Mouse (Mus musculus) kidney, adult 2 months (tissue): ENCODE results near the gene Otud6a. TPM values are rescaled to one million over a fixed set of nuclear protein-coding genes. Genes with fewer than 3 reads are reported as not detected.

Source experiments
- DNase-seq: peaks from one replicate; pipeline ENCODE4 v3.0.0; 2021
- H3K27ac ChIP-seq: fragments of 200-500 bp; 2 replicates; pipeline ENCODE4 v1.5.1; 2012; ENCODE audit warnings: low read depth, low read length, control low read depth, inconsistent platforms; ENCODE audit not compliant: insufficient read depth
- H3K27me3 ChIP-seq: fragments of 200-500 bp; replicated peaks from 2 replicates; pipeline ENCODE4 v1.6.1; 2012; ENCODE audit warnings: mild to moderate bottlenecking, moderate library complexity, low read length, inconsistent platforms; ENCODE audit not compliant: control insufficient read depth, insufficient read depth
- H3K36me3 ChIP-seq: fragments of 200-500 bp; 2 replicates; pipeline ENCODE4 v1.6.1; 2012; ENCODE audit warnings: mild to moderate bottlenecking, moderate library complexity, low read length, inconsistent platforms; ENCODE audit not compliant: control insufficient read depth, insufficient read depth
- H3K4me1 ChIP-seq: fragments of 200-500 bp; 2 replicates; pipeline ENCODE4 v1.6.1; 2011; ENCODE audit warnings: low read length; ENCODE audit not compliant: control insufficient read depth, insufficient read depth
- H3K4me3 ChIP-seq: fragments of 200-500 bp; 2 replicates; pipeline ENCODE4 v1.5.1; 2011; ENCODE audit warnings: mild to moderate bottlenecking, low read depth, low read length, control low read depth; ENCODE audit not compliant: insufficient read depth
- CTCF ChIP-seq: fragments of 200-500 bp; conservative IDR thresholded peaks from 2 replicates; pipeline ENCODE4 v1.5.1; 2011; ENCODE audit warnings: low read depth, mild to moderate bottlenecking, control low read depth, low read length, moderate library complexity, mixed read lengths; ENCODE audit not compliant: insufficient read depth, insufficient read length
- POLR2A ChIP-seq: fragments of 200-500 bp; IDR thresholded peaks from one replicate; pipeline ENCODE4 v1.6.1; 2011; ENCODE audit warnings: low read depth, low read length, control low read depth
- WGBS: fragments of 180-500 bp; shearing (Covaris S2); methylation state at CpG from one replicate; pipeline ENCODE4 v1.1.7; 2018; 5-methylcytosine and 5-hydroxymethylcytosine counted together
- polyA plus RNA-seq: library from polyadenylated mRNA; depleted of rRNA; stranded (reverse); fragments of >200 nt; gene quantifications from 2 replicates; pipeline ENCODE4 v1.2.3, GENCODE M21; 2012; rRNA removed

Gene Otud6a
- not detected in 2 replicates for polyA plus RNA-seq

DNA sequence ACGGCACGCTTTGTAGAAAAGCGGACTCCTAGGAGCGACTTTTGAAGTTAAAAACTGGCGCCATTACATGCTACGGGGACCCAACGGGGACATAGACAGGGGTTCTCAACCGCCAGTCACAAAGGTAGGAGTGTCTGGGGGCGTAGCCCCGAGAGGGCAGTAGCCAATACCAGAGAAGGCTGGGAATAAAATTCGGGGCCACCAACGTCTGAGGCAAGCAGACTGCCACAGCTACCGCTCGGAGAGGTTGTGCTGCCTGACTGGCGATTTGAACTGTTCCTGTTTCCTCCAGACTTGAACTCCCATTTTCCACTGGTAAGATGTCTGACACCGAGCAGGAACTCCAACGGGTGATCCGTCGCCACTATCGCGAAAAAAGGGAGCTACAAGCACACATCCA, at the start of gene Otud6a:
Gene Otud6a (plus strand): TSS at position 321 of the 400 bp plus-strand sequence.
- 93% methylated on average over 21 of the region's 21 CpGs for WGBS
- Histone ChIP-seq H3K36me3 (no peaks in the 10 kb centered on the region), H3K27ac (no peak within 1 kb of the TSS), H3K4me1 (no peaks in the 10 kb centered on the region), H3K27me3 (no peaks in the 10 kb centered on the region), H3K4me3 (no peak within 1 kb of the TSS)
- no peak for DNase-seq
- TF ChIP-seq POLR2A (no peak), CTCF (no peak)

GRCm38 (mm10) chrX:100389887-100390286, 38.9 kb upstream of the Otud6a start:
- H3K27ac ChIP-seq: no peak overlapping the region
- no peaks in the 10 kb centered on the region for H3K4me1 ChIP-seq
- no peak for DNase-seq
- 93% methylated on average over 1 of the region's 1 CpGs for whole genome bisulfite sequencing
- H3K36me3 ChIP-seq: no peaks in the 10 kb centered on the region
- H3K4me3 ChIP-seq: no peak overlapping the region
- TF ChIP-seq POLR2A (no peak), CTCF (no peak)
- H3K27me3 ChIP-seq: no peaks in the 10 kb centered on the region

- no peak overlapping the region for H3K4me3 ChIP-seq
- peak; percentile 74 for TF ChIP-seq CTCF
- TF ChIP-seq POLR2A: no peak
- H3K36me3 ChIP-seq: no peaks in the 10 kb centered on the region
- no peaks in the 10 kb centered on the region for H3K4me1 ChIP-seq
- WGBS: 22% methylated on average over 6 of the region's 6 CpGs
- peak; percentile 17 for DNase-seq
- H3K27ac ChIP-seq: no peak overlapping the region
- no peaks in the 10 kb centered on the region for H3K27me3 ChIP-seq
Measured at GRCm38 (mm10) chrX:100392304-100392703, 36.5 kb upstream of the Otud6a start.

DNA sequence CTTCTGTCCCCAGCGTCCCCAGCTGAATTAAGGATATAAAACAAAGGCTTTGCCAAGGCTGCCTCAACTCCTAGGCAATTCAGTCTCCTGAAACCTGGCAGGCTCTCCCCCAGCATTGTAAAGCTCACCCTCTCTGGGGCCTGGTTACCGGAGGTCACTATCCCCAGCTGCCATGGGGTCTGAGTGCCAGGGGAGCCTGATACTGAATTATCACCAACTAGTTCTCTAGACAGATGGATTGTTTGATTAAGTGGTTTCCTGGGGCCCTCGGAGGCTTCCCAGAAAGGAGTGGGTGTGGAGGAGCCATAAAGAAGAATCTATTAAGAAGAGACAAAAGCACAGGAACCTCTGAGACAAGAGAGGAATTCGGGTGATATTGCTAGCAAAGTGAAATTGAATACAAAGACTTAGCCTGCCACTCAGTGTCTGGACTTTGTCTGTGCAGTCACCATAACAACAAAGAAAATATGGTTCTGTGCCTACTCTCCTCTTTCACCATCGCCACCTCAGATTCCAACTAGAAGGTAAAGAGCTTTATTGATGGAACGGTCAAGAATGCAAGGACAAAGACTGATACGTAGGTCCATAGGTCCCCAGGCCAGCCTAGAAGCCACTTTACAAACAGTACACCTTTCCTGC, 34.5 kb upstream of the Otud6a start:
- H3K27ac ChIP-seq: no peak overlapping the region
- H3K4me1 ChIP-seq: no peaks in the 10 kb centered on the region
- no peak for DNase-seq
- H3K36me3 ChIP-seq: no peaks in the 10 kb centered on the region
- 59% methylated on average over 7 of the region's 7 CpGs for WGBS
- H3K4me3 ChIP-seq: no peak overlapping the region
- TF ChIP-seq POLR2A (no peak), CTCF (no peak)
- H3K27me3 ChIP-seq: no peaks in the 10 kb centered on the region

DNA sequence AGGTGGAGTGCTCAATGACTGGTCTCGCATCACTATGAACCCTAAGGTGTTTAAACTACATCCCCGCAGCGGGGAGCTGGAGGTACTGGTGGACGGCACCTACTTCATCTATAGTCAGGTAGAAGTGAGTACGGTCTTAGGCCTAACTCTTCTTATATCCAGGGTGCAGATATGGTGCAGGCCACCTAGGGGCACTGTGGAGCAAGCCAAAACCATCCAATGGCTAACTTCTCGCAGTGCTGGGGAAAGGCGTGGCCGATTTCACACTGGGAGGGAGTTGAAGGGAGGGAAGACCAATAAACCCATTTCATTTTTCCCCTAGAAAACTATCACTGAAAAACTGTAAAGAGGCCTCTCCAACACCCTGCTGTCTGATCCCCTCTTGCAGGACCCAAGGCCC, 33.8 kb upstream of the Otud6a start:
- peak; percentile 0 for DNase-seq
- H3K4me1 ChIP-seq: no peaks in the 10 kb centered on the region

GRCm38 (mm10) chrX:100400900-100401299, 27.9 kb upstream of the Otud6a start:
- H3K27ac ChIP-seq: no peak overlapping the region
- no peaks in the 10 kb centered on the region for H3K36me3 ChIP-seq
- DNase-seq: no peak
- no peaks in the 10 kb centered on the region for H3K4me1 ChIP-seq
- H3K4me3 ChIP-seq: no peak overlapping the region
- H3K27me3 ChIP-seq: no peaks in the 10 kb centered on the region
- TF ChIP-seq CTCF: no peak
- no peak for TF ChIP-seq POLR2A

More for the DNA sequence above, 33.8 kb upstream of the Otud6a start:
- WGBS: 80% methylated on average over 8 of the region's 8 CpGs
- Histone ChIP-seq H3K27ac (no peak overlapping the region), H3K4me3 (no peak overlapping the region), H3K27me3 (no peaks in the 10 kb centered on the region), H3K36me3 (no peaks in the 10 kb centered on the region)
- no peak for TF ChIP-seq POLR2A
- TF ChIP-seq CTCF: peak; percentile 61

DNA sequence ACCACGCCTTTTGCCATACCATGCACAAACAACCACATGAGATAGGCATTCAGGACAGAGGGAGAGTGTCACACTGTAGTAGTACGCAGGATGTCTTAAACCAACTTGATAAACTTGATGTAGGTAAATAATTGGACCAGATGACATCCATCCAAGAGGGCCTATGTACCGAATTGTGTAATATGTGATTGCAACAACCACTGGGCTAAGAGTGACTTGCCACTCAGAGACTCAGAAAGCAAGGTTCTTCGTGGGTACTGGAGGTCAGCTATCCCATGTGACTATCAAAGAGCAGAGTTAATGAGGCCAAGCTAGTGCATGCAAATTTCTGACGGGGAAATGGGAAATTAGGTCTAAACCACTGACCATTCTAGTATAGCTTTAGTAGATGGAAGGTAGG, 27.2 kb upstream of the Otud6a start:
- DNase-seq: no peak
- no peak overlapping the region for H3K4me3 ChIP-seq
- WGBS: 79% methylated on average over 5 of the region's 5 CpGs
- H3K27me3 ChIP-seq: no peaks in the 10 kb centered on the region
- no peaks in the 10 kb centered on the region for H3K4me1 ChIP-seq
- no peak for TF ChIP-seq POLR2A
- TF ChIP-seq CTCF: no peak
- H3K36me3 ChIP-seq: no peaks in the 10 kb centered on the region
- no peak overlapping the region for H3K27ac ChIP-seq

- TF ChIP-seq POLR2A: no peak
- TF ChIP-seq CTCF: no peak
- Histone ChIP-seq H3K4me3 (no peak overlapping the region), H3K36me3 (no peaks in the 10 kb centered on the region), H3K4me1 (no peaks in the 10 kb centered on the region), H3K27ac (no peak overlapping the region), H3K27me3 (no peaks in the 10 kb centered on the region)
- no peak for DNase-seq
- WGBS: 86% methylated on average over 1 of the region's 1 CpGs
Measured at GRCm38 (mm10) chrX:100409245-100409644, 19.6 kb upstream of the Otud6a start.
